Mouse (Mus musculus) midbrain, postnatal 0 days (tissue): ENCODE measurements around the gene Tex52. TPM values are rescaled to one million over a fixed set of nuclear protein-coding genes. Genes with fewer than 3 reads are reported as not detected.

Experiments
- ATAC-seq: fragments of 200-750 bp; cut with Nextera tagmentation; 2 replicates; pipeline ENCODE4 v1.8.0; 2017; ENCODE audit warnings: moderate number of reproducible peaks, mild to moderate bottlenecking, moderate TSS enrichment, moderate library complexity; ENCODE audit not compliant: low FRiP score
- DNase-seq: peaks from one replicate; pipeline ENCODE4 v3.0.0-alpha.2; 2015; ENCODE audit warnings: low spot score
- H3K27ac ChIP-seq: fragments of 300-500 bp; sonication (generic); 2 replicates; pipeline ENCODE4 v1.5.1; 2014; ENCODE audit warnings: low read depth, mild to moderate bottlenecking, low read length, mixed read lengths
- H3K27me3 ChIP-seq: fragments of 300-500 bp; sonication (generic); 2 replicates; pipeline ENCODE4 v1.6.1; 2014; ENCODE audit warnings: low read length, control low read depth, mixed read lengths; ENCODE audit not compliant: insufficient read depth
- H3K36me3 ChIP-seq: fragments of 300-500 bp; sonication (generic); 2 replicates; pipeline ENCODE4 v1.6.1; 2014; ENCODE audit warnings: low read length, control low read depth, mixed read lengths; ENCODE audit not compliant: insufficient read depth
- H3K4me1 ChIP-seq: fragments of 300-500 bp; sonication (generic); 2 replicates; pipeline ENCODE4 v1.6.1; 2014; ENCODE audit warnings: mild to moderate bottlenecking, control low read depth, antibody characterized with exemption, low read length, mixed read lengths; ENCODE audit not compliant: insufficient read depth
- H3K4me2 ChIP-seq: fragments of 300-500 bp; sonication (generic); 2 replicates; pipeline ENCODE4 v1.6.1; 2014; ENCODE audit warnings: low read depth, mild to moderate bottlenecking, low read length, mixed read lengths; ENCODE audit not compliant: poor library complexity, severe bottlenecking
- H3K4me3 ChIP-seq: fragments of 300-500 bp; sonication (generic); 2 replicates; pipeline ENCODE4 v1.5.1; 2014; ENCODE audit warnings: low read depth, mild to moderate bottlenecking, low read length, moderate library complexity
- H3K9ac ChIP-seq: fragments of 300-500 bp; sonication (generic); replicated peaks from 2 replicates; pipeline ENCODE4 v1.6.1; 2014; ENCODE audit warnings: mild to moderate bottlenecking, low read length, moderate library complexity, mixed read lengths; ENCODE audit not compliant: poor library complexity, severe bottlenecking
- H3K9me3 ChIP-seq: fragments of 300-500 bp; sonication (generic); 2 replicates; pipeline ENCODE4 v1.6.1; 2016; ENCODE audit warnings: low read length, control low read depth
- CTCF ChIP-seq: IDR thresholded peaks from 2 replicates; pipeline ENCODE4 v1.5.1; 2016; ENCODE audit warnings: antibody characterized with exemption, mild to moderate bottlenecking
- WGBS: fragments of 180-500 bp; shearing (Covaris S2); extraction: QIAGEN DNeasy Blood & Tissue Kit; methylation state at CpG from one replicate; pipeline ENCODE4 v1.1.7; 2014; 5-methylcytosine and 5-hydroxymethylcytosine counted together
- polyA plus RNA-seq: library from polyadenylated mRNA; unstranded; fragments of >200 nt; fragmentation: Nextera tagmentation; extraction: Ambion mirVana; gene quantifications from 2 replicates; pipeline ENCODE4 v1.2.1, GENCODE M21; 2015
- total RNA-seq: library from RNA; depleted of rRNA; stranded (reverse); fragments of >200 nt; gene quantifications from 2 replicates; pipeline ENCODE4 v1.2.3, GENCODE M21; 2014

Tex52 gene
- total and polyA plus RNA-seq, 2 experiments from 2014 or later: 0.39 to 2.0 TPM

DNA sequence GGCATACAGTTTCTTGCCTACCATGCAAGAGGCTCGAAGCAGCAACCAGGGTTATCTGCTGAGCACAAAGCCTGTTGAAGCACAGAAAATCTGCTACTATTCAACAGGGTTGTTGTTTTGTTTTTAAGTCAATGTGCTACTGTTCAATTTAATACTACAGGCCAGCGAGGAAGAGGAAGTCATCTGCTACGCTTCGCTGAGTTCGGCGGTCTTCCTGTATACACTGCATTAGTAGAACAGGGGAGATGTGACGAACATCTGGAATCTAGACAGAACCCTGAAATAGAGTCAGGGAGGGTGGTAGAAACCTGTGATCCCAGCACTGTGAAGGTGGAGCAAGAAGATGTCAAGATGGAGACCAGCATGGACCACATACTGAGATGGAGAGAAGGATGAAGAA is 8.5 kb downstream of the Tex52 start:
- H3K4me1 ChIP-seq: no peaks in the 10 kb centered on the region
- no peak overlapping the region for H3K4me2 ChIP-seq
- H3K9ac ChIP-seq: no peak overlapping the region
- DNase-seq (no peak), ATAC-seq (no peak)
- H3K27me3 ChIP-seq: no peaks in the 10 kb centered on the region
- H3K27ac ChIP-seq: no peak overlapping the region
- H3K9me3 ChIP-seq: no peaks in the 10 kb centered on the region
- no peak for TF ChIP-seq CTCF
- no peaks in the 10 kb centered on the region for H3K36me3 ChIP-seq
- no peak overlapping the region for H3K4me3 ChIP-seq
- 75% methylated on average over 7 of the region's 7 CpGs for WGBS

DNA sequence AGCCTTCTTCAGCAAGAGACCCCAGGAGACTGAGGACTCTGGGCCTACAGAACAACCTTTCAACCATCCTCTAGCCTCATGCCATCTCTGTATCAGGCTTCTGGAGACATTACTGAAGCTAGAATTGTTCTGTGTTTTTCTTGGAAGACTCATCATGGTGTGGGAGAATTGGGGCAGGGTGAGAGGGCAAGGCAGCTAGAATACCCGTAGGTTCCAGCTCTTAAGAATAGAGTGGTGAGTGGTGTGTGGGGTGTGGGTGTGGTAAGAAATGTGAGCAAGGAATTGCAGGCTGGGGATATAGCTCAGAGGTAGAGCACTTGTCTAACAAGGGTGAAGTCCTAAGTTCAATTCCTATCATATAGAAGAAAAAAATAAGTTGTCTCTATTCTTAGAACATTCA is 9.8 kb downstream of the Tex52 start:
- no peak for DNase-seq
- Histone ChIP-seq H3K4me1 (no peaks in the 10 kb centered on the region), H3K9ac (no peak overlapping the region), H3K9me3 (no peaks in the 10 kb centered on the region), H3K36me3 (no peaks in the 10 kb centered on the region), H3K27me3 (no peaks in the 10 kb centered on the region), H3K4me2 (no peak overlapping the region), H3K4me3 (no peak overlapping the region), H3K27ac (no peak overlapping the region)
- WGBS: 92% methylated on average over 1 of the region's 1 CpGs
- no peak for TF ChIP-seq CTCF
- no peak for ATAC-seq

DNA sequence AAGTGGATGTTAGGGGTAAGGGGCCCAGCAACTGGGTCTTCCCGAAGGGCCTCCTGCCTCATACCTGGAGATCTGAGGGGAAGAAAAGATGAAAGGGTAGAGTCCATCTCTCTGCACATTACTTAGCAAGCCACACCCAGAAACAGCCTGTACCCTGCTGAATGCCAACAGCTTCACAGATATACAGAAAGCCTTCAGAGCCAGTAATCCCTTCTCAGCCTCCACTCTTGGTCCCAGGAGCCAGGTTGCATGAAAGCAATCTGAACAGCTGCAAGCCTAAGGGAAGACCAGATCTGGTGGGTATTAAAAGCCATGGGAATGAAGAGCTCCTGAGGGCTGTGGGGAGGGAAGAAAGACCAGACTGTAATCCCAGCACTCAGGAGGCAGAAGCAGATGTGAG is 13.9 kb downstream of the Tex52 start:
- no peak overlapping the region for H3K9ac ChIP-seq
- no peaks in the 10 kb centered on the region for H3K27me3 ChIP-seq
- no peaks in the 10 kb centered on the region for H3K9me3 ChIP-seq
- H3K36me3 ChIP-seq: no peaks in the 10 kb centered on the region
- H3K4me1 ChIP-seq: no peaks in the 10 kb centered on the region
- H3K4me2 ChIP-seq: no peak overlapping the region
- ATAC-seq (no peak), DNase-seq (no peak)
- WGBS: 95% methylated on average over 1 of the region's 1 CpGs
- no peak overlapping the region for H3K27ac ChIP-seq
- no peak overlapping the region for H3K4me3 ChIP-seq
- no peak for TF ChIP-seq CTCF

DNA sequence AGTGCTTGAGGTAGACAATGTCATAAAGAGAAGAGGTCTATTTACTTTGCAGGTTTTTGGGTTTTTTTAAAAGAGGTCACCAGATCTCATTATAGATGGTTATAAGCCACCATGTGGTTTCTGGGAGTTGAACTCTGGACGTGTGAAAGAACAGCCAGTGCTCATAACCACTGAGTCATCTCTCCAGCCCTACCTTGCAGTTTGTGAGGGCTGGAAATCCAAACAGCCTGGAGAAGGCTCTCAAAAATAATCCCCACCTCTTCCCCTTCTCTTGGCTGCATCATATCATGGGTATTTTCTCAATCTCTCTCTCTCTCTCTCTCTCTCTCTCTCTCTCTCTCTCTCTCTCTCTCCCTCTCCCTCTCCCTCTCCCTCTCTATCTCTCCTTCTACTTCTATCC is 15.4 kb downstream of the Tex52 start:
- Histone ChIP-seq H3K27ac (no peak overlapping the region), H3K9ac (no peak overlapping the region), H3K4me2 (no peak overlapping the region), H3K4me1 (no peaks in the 10 kb centered on the region), H3K27me3 (no peaks in the 10 kb centered on the region), H3K9me3 (no peaks in the 10 kb centered on the region), H3K36me3 (no peaks in the 10 kb centered on the region), H3K4me3 (no peak overlapping the region)
- WGBS: 68% methylated on average over 1 of the region's 1 CpGs
- no peak for ATAC-seq
- DNase-seq: no peak
- no peak for TF ChIP-seq CTCF

DNA sequence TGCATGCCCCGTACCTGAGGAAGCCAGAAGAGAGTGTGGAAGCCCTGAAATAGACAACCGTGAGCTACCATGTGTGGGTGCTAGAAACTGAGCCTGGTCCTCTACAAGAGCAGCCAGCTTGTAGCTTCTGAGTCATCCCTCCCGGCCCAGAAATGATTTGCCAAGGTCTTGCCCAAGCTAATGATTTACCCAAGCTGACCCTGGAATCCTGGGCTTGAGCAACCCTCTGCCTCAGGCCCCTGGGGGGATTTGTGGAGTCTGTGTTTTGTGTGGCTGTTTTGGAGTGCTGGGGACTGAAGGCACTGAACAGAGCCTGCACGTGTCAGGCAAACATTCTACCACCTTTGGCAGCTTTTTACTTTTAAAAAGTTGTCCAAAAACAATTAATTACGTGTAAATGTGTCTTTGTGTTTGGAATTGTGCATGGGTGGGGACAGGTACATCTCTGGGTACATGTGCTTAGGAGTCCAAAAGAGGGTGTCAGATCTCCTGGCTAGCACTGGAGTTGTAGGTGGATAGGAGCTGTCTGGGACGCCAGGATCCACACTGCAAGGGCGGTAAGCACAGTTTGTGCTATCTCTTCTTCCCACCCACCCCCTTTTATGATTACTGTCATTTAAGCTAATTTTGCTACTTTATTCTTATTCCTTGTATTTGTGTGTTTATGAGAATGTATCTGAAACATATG is 22.5 kb downstream of the Tex52 start:
- WGBS: 82% methylated on average over 7 of the region's 7 CpGs
- ATAC-seq: no peak
- TF ChIP-seq CTCF: no peak
- Histone ChIP-seq H3K4me2 (no peak overlapping the region), H3K9me3 (no peaks in the 10 kb centered on the region), H3K36me3 (no peaks in the 10 kb centered on the region), H3K27ac (no peak overlapping the region), H3K9ac (no peak overlapping the region), H3K4me3 (no peak overlapping the region), H3K4me1 (peaks cover 8% of the 10 kb centered on the region), H3K27me3 (no peaks in the 10 kb centered on the region)
- DNase-seq: no peak

DNA sequence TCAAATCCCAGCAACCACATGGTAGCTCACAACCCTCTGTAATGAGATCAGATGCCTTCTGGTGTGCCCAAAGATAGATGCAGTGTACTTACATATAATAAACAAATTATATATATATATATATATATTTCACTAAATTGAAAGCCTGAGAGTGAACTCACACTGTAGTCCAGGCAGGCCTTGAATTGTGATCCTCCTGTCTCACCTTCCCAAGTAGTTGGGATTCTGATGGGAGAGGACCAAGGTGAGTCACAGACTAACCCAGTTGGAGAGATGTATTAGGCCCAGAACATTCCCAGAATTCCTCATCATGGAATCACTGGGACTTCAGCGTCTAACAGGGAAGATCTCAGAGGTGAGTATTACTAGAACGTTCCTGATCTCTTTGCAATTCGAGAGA is 23.7 kb downstream of the Tex52 start, which contains the start of gene Nrip2:
TSS of gene Nrip2 (plus strand) at position 301 of the 400 bp plus-strand sequence.
- 0 out of 2 replicates have a peak, but pooled peaks have one; percentile 3 for ATAC-seq
- WGBS: 55% methylated on average over 3 of the region's 3 CpGs
- peak within 1 kb of the TSS; percentile 79 for H3K27ac ChIP-seq

More for the DNA sequence above, 23.7 kb downstream of the Tex52 start, which contains the start of gene Nrip2:
- H3K4me3 ChIP-seq: peak within 1 kb of the TSS; percentile 35
- no peaks in the 10 kb centered on the region for H3K27me3 ChIP-seq
- peaks cover 8% of the 10 kb centered on the region for H3K4me1 ChIP-seq
- no peak for TF ChIP-seq CTCF
- no peaks in the 10 kb centered on the region for H3K9me3 ChIP-seq
- DNase-seq: no peak
- peak within 1 kb of the TSS; percentile 47 for H3K9ac ChIP-seq
- peak within 1 kb of the TSS; percentile 58 for H3K4me2 ChIP-seq
- no peaks in the 10 kb centered on the region for H3K36me3 ChIP-seq
